In genomic region chr1:108548721-108549120, GRCm38 (mm10) we compare ENCODE assay signal across 19 mouse cellular contexts.
"Had no signal": no experiment of that assay in that cellular context is flagged by ENCODE, and none has a peak within 500 bp of the region (broad histone marks: within the 10 kb centered on the region; RNA-seq: fewer than 3 reads in every experiment).

No protein-coding gene starts in this region.

- H3K36me3 ChIP-seq: lung, embryonic 15.5 days; midbrain, embryonic 12.5 days; neural tube, embryonic 13.5 days; neural tube, embryonic 15.5 days had no signal

- H3K4me3 ChIP-seq: lung, embryonic 15.5 days; megakaryocyte, embryonic 14.5 days; midbrain, embryonic 12.5 days; myocyte; neural tube, embryonic 13.5 days; neural tube, embryonic 15.5 days had no signal

- H3K9ac ChIP-seq: liver, postnatal 0 days; lung, embryonic 15.5 days; midbrain, embryonic 12.5 days; neural tube, embryonic 13.5 days; neural tube, embryonic 15.5 days had no signal

- H3K4me2 ChIP-seq: lung, embryonic 15.5 days; midbrain, embryonic 12.5 days; neural tube, embryonic 13.5 days; neural tube, embryonic 15.5 days had no signal

- H3K4me1 ChIP-seq: lung, embryonic 15.5 days; megakaryocyte, embryonic 14.5 days; midbrain, embryonic 12.5 days; neural tube, embryonic 13.5 days; neural tube, embryonic 15.5 days had no signal

- DNase-seq: liver, postnatal 0 days; lung, adult 2 months; lung, postnatal 14 days; lung, postnatal 36 days; midbrain, embryonic 14.5 days; right cerebral cortex, postnatal 14 days; spleen, adult 18-20 months; thymus, adult 18-20 months; thymus, postnatal 14 days; thymus, postnatal 36 days had no signal

- H3K27me3 ChIP-seq: lung, embryonic 15.5 days; megakaryocyte, embryonic 14.5 days; midbrain, embryonic 12.5 days; neural tube, embryonic 13.5 days; neural tube, embryonic 15.5 days had no signal

- H3K9me3 ChIP-seq: lung, embryonic 15.5 days; megakaryocyte, embryonic 14.5 days; midbrain, embryonic 12.5 days; neural tube, embryonic 13.5 days; neural tube, embryonic 15.5 days had no signal

- H3K27ac ChIP-seq: lung, embryonic 15.5 days; macrophage; midbrain, embryonic 12.5 days; neural tube, embryonic 13.5 days; neural tube, embryonic 15.5 days had no signal

- ATAC-seq: liver, postnatal 0 days; lung, postnatal 0 days; midbrain, embryonic 16.5 days had no signal
